In genomic region chr1:60851041-60851781, GRCm38 (mm10) we compare ENCODE assay signal across 13 mouse cellular contexts. TPM values are rescaled to one million over a fixed set of nuclear protein-coding genes. Genes with fewer than 3 reads are reported as not detected.
DNase-seq lines count a peak whose midpoint lies in the region; ATAC-seq lines count a peak whose summit lies in the region.
"Had no signal": no experiment of that assay in that cellular context is flagged by ENCODE, and none has a peak within 500 bp of the region (broad histone marks: within the 10 kb centered on the region; RNA-seq: fewer than 3 reads in every experiment).

No protein-coding gene starts in this region.

- DNase-seq in heart, postnatal 25 days (ENCODE audit: low spot score) = no peak
- DNase-seq in embryonic facial prominence, embryonic 14.5 days (ENCODE audit: low spot score) = peak; percentile 73
- no peak for DNase-seq in left cerebral cortex, postnatal 14 days (ENCODE audit: low spot score in 2 of 2)
- no peak for DNase-seq in gastrocnemius, postnatal 25 days
- DNase-seq: adrenal gland, postnatal 36 days; kidney, postnatal 10 days; lung, postnatal 10 days had no signal

- H3K27me3 ChIP-seq in heart, embryonic 12.5 days (replicated peaks) = no peaks in the 10 kb centered on the region
- no peaks in the 10 kb centered on the region for H3K27me3 ChIP-seq in embryonic facial prominence, embryonic 14.5 days (replicated peaks; ENCODE audit: control insufficient read depth, insufficient read depth, low read length)
- no peaks in the 10 kb centered on the region for H3K27me3 ChIP-seq in hindbrain, embryonic 13.5 days
- H3K27me3 ChIP-seq in neural tube, embryonic 13.5 days = no peaks in the 10 kb centered on the region

- H3K4me2 ChIP-seq in heart, embryonic 12.5 days = no peak overlapping the region
- H3K4me2 ChIP-seq in embryonic facial prominence, embryonic 14.5 days (ENCODE audit: low read depth, low read length) = no peak overlapping the region
- no peak overlapping the region for H3K4me2 ChIP-seq in hindbrain, embryonic 13.5 days
- no peak overlapping the region for H3K4me2 ChIP-seq in neural tube, embryonic 13.5 days

- H3K9ac ChIP-seq in heart, embryonic 12.5 days = no peak overlapping the region; the same call in 1 of the 2 replicates
- no peak overlapping the region for H3K9ac ChIP-seq in embryonic facial prominence, embryonic 14.5 days (ENCODE audit: low read depth, low read length)
- H3K9ac ChIP-seq in hindbrain, embryonic 13.5 days = no peak overlapping the region
- no peak overlapping the region for H3K9ac ChIP-seq in neural tube, embryonic 13.5 days

- intact Hi-C loops in heart, postnatal 25 days (cut with DNase I) = loop anchor here (5.0 kb wide), 1 partner anchor 34 kb away; no protein-coding TSS in a partner anchor
- intact Hi-C loops in left cerebral cortex, postnatal 14 days (cut with DNase I) = no loop called here

- H3K36me3 ChIP-seq in heart, embryonic 12.5 days = no peaks in the 10 kb centered on the region
- H3K36me3 ChIP-seq in embryonic facial prominence, embryonic 14.5 days (ENCODE audit: control insufficient read depth, insufficient read depth, low read length) = no peaks in the 10 kb centered on the region
- no peaks in the 10 kb centered on the region for H3K36me3 ChIP-seq in hindbrain, embryonic 13.5 days
- H3K36me3 ChIP-seq in neural tube, embryonic 13.5 days = no peaks in the 10 kb centered on the region

- H3K27ac ChIP-seq in heart, embryonic 12.5 days (ENCODE audit: poor library complexity, severe bottlenecking) = peak overlapping the region; percentile 55; the same call in 1 of the 2 replicates
- H3K27ac ChIP-seq in embryonic facial prominence, embryonic 14.5 days (replicated peaks; ENCODE audit: low read depth, low read length) = no peak overlapping the region
- H3K27ac ChIP-seq in hindbrain, embryonic 13.5 days = peak overlapping the region; percentile 41
- H3K27ac ChIP-seq in neural tube, embryonic 13.5 days (replicated peaks) = peak overlapping the region; percentile 50

- H3K4me1 ChIP-seq in heart, embryonic 12.5 days (replicated peaks) = peaks cover 35% of the 10 kb centered on the region
- peaks cover 9% of the 10 kb centered on the region; the same call in 1 of the 2 replicates for H3K4me1 ChIP-seq in embryonic facial prominence, embryonic 14.5 days (ENCODE audit: control insufficient read depth, insufficient read depth, low read length)
- peaks cover 21% of the 10 kb centered on the region for H3K4me1 ChIP-seq in hindbrain, embryonic 13.5 days (replicated peaks)
- H3K4me1 ChIP-seq in neural tube, embryonic 13.5 days (replicated peaks) = peaks cover 24% of the 10 kb centered on the region

- H3K4me3 ChIP-seq in heart, embryonic 12.5 days = no peak overlapping the region
- no peak overlapping the region for H3K4me3 ChIP-seq in embryonic facial prominence, embryonic 14.5 days (ENCODE audit: low read depth, low read length)
- H3K4me3 ChIP-seq in hindbrain, embryonic 13.5 days = no peak overlapping the region
- H3K4me3 ChIP-seq in neural tube, embryonic 13.5 days = no peak overlapping the region

- no peaks in the 10 kb centered on the region for H3K9me3 ChIP-seq in heart, embryonic 12.5 days (replicated peaks)
- H3K9me3 ChIP-seq in embryonic facial prominence, embryonic 14.5 days (ENCODE audit: control insufficient read depth, low read length) = no peaks in the 10 kb centered on the region
- H3K9me3 ChIP-seq in hindbrain, embryonic 13.5 days = no peaks in the 10 kb centered on the region
- no peaks in the 10 kb centered on the region for H3K9me3 ChIP-seq in neural tube, embryonic 13.5 days

- WGBS in heart, embryonic 12.5 days = 49% methylated on average over 8 of the region's 8 CpGs
- WGBS in embryonic facial prominence, embryonic 14.5 days = 45% methylated on average over 8 of the region's 8 CpGs
- WGBS in hindbrain, embryonic 13.5 days = 7% methylated on average over 8 of the region's 8 CpGs
- WGBS in neural tube, embryonic 13.5 days = 16% methylated on average over 8 of the region's 8 CpGs

- 0 out of 2 replicates have a peak, but pooled peaks have one; percentile 36 for ATAC-seq in heart, embryonic 12.5 days (ENCODE audit: insufficient number of reproducible peaks, low FRiP score)
- ATAC-seq in embryonic facial prominence, embryonic 14.5 days (ENCODE audit: low read depth) = peak; percentile 62; the same call in 1 of the 2 replicates
- ATAC-seq in hindbrain, embryonic 13.5 days (ENCODE audit: low FRiP score) = peak; percentile 80
- peak; percentile 69 for ATAC-seq in neural tube, embryonic 13.5 days (ENCODE audit: low read depth)
- no peak for ATAC-seq in activated CD4-positive, CD25-positive, alpha-beta regulatory T cell, adult 4 months
- ATAC-seq: CD4-positive, CD25-positive, alpha-beta regulatory T cell, adult 4 months had no signal

RNA-seq across cellular contexts. Expression of gene Ctla4, which starts 35.6 kb away (rescaled TPM):
- polyA plus RNA-seq in heart, embryonic 12.5 days (2016; fragmentation: Nextera tagmentation; extraction: Ambion mirVana) = not detected in 2 replicates
- total RNA-seq in heart, postnatal 25 days (2021) = under 1 TPM; 0.75 to 0.96 TPM
- polyA plus RNA-seq in embryonic facial prominence, embryonic 14.5 days (2014; fragmentation: Nextera tagmentation; extraction: Ambion mirVana) = not detected in 2 replicates
- not detected in 2 replicates for polyA plus RNA-seq in hindbrain, embryonic 13.5 days (2015; fragmentation: Nextera tagmentation; extraction: Ambion mirVana)
- not detected in 2 replicates for polyA plus RNA-seq in neural tube, embryonic 13.5 days (2015; fragmentation: Nextera tagmentation; extraction: Ambion mirVana)
- polyA plus RNA-seq in activated CD4-positive, CD25-positive, alpha-beta regulatory T cell, adult 4 months (2017; shearing (Covaris generic)) = 100 to 1,000 TPM; 242 to 284 TPM
- total RNA-seq in left cerebral cortex, postnatal 14 days (2021) = not detected
- total RNA-seq in gastrocnemius, postnatal 25 days (2021) = not detected
- total RNA-seq: adrenal gland, postnatal 36 days; gastrocnemius, postnatal 4 days had no signal

Comparison
In these comparisons a context has a peak if more than half of its experiments do, and no peak if none do; other contexts are left out.
1. RNA of gene Ctla4, which starts 35.6 kb away (polyA plus RNA-seq): 242 to 284 TPM in activated CD4-positive, CD25-positive, alpha-beta regulatory T cell, adult 4 months; not detected in neural tube, embryonic 13.5 days, not detected in heart, embryonic 12.5 days, not detected in embryonic facial prominence, embryonic 14.5 days and not detected in hindbrain, embryonic 13.5 days; every median in the first group is over 100 times any median in the second.